Mouse (Mus musculus) left cerebral cortex, postnatal 25 days (tissue): Measurements from ENCODE around the gene Ppp1r14d. TPM values are rescaled to one million over a fixed set of nuclear protein-coding genes. Genes with fewer than 3 reads are reported as not detected.

Experiments used
- DNase-seq, 2 experiments: peaks; one replicate each; pipeline ENCODE4 v3.0.0; 2022; ENCODE audit warnings: low spot score in 2 of 2, mixed read lengths in 1 of 2
- intact Hi-C: fragments of 180-260 bp; cut with DNase I; formaldehyde crosslinking; loops from one replicate; pipeline ENCODE4 v1.15.1; 2025
- total RNA-seq, 2 experiments: library from RNA; stranded (reverse); gene quantifications; 2 replicates each; pipeline ENCODE4 v1.2.3; 2021

The Ppp1r14d gene
- total RNA-seq, 2 experiments from 2014 or later, result not detected

- intact Hi-C loops, result no loop called here
- no peak for DNase-seq
Measured at GRCm38 (mm10) chr2:119238671-119239070, 9.0 kb upstream of the Ppp1r14d start.

DNA sequence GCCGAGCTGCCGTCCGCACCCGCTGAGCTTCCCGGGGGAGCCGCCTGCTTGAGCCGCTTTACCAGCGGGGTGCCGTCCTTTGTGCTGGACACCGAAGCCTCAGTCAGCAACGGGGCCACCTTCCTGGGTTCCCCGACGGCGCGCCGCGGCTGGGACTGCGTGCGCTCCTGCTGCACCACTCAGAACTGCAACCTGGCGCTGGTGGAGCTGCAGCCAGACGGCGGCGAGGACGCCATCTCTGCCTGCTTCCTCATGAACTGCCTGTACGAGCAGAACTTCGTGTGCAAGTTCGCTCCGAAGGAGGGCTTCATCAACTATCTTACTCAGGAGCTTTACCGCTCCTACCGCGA is 8.1 kb upstream of the Ppp1r14d start:
- no peak for DNase-seq

DNA sequence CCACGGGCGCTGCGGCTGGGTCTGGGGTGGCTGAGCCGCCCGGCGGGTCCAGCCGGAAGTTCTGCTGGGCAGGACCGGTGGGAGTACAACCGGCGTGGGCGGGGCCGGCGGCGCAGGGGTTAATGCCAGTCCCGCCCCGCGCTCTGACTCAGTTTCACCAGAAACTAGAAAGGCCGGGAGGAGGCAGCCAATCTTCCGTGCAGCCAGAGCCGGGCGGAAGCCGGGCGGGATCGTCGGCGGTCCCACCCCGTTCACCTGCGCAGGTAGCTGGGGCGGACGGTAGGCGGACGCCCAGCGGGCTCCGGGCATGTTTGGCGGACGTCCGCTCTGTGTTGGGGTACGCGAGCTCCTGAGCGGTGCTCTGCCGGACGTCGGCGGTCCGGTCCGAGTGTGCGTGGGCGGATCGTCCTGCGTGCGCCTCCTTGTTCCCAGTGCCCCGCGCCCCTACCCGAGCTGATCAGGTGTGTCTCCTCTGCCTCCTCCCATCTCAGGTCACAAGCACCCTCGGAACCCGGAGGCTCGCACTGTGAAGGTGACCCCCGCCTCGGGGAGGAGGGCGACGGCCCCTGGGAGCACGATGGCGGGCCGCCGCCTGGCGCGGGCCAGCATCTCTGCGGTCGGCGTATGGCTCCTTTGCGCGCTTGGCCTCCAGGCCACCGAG is 7.6 kb upstream of the Ppp1r14d start, which contains the start of gene Spint1:
Gene Spint1 (plus strand): TSS at position 153 of the 661 bp plus-strand sequence.
- DNase-seq, result no peak
- intact Hi-C loops, result no loop called here

More for the DNA sequence above, 8.1 kb upstream of the Ppp1r14d start:
- intact Hi-C loops, result no loop called here

DNA sequence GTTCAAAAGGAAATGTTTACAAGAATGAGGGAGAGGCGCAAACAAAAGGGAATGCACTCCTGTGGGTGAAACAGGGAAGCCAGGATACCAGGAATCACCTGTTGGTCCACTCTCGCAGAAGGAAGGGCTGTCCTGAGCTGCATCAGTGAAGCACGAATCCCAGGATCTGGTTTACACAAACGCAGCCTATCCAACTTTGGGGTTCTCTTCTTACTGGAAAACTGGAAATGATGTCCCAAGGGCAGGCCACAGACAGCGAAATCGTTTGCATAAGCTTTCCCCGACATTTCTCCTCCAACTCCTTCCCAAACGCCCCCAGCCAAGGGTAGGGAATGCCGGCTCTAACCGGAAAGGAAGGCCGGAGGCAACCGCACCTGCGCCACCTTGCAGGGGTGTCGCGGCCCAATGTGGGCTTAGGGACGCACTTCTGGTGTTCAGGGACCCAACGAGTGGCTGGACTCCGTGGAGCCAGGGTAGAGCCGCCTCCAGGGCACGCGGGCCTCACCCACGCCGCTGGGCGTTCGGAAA is 7.0 kb upstream of the Ppp1r14d start:
- no peak for DNase-seq
- intact Hi-C loops, result no loop called here

- intact Hi-C loops, result loop anchor here (5.0 kb wide), 1 partner anchor 97 kb away; the partner anchor contains the start of gene Rad51
- no peak for DNase-seq
Measured at GRCm38 (mm10) chr2:119209176-119209507, 20.6 kb downstream of the Ppp1r14d start.

- peak; percentile 98 to 99 for DNase-seq
- intact Hi-C loops, result loop anchor here (1.0 to 5.0 kb wide), 2 partner anchors 80 to 96 kb away; partner anchors contain the start of genes Rad51 and Vps18
Measured at GRCm38 (mm10) chr2:119208344-119209175, 21.1 kb downstream of the Ppp1r14d start, which contains the start of the genes Zfyve19 and Dnajc17. Zfyve19 (plus strand) TSS chr2:119208617. Dnajc17 (minus strand) TSS chr2:119208795.

DNA sequence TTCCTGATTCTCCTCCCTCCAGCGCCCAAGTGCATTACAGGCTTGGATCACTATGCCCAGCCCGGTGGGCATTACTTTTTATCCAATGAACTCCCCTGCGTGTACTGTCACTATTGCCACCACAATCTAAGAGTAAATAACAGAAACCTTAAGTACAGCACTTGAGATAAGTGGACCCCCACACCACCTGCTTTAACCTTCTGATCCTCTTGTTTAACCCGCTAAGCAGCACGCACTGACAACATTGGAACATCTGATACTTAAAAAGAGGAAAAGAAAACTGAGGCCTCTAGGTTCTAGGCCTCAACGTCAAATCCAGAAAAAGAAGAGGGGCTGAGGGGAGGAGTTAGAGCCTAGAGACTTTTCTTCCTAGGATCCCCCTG is 21.8 kb downstream of the Ppp1r14d start:
- no peak for DNase-seq
- intact Hi-C loops, result loop anchor here (1.0 to 5.0 kb wide), 2 partner anchors 80 to 96 kb away; partner anchors contain the start of genes Rad51 and Vps18

- no peak for DNase-seq
- intact Hi-C loops, result no loop called here
Measured at GRCm38 (mm10) chr2:119203871-119204460, 25.7 kb downstream of the Ppp1r14d start.

- no peak for DNase-seq
- intact Hi-C loops, result no loop called here
Measured at GRCm38 (mm10) chr2:119202914-119203453, 26.7 kb downstream of the Ppp1r14d start.

GRCm38 (mm10) chr2:119198934-119199333 is 30.8 kb downstream of the Ppp1r14d start:
- intact Hi-C loops, result no loop called here
- DNase-seq, result peak in 1 of 2 experiments; percentile 52

- intact Hi-C loops, result no loop called here
- no peak for DNase-seq
Measured at GRCm38 (mm10) chr2:119198049-119198448, 31.7 kb downstream of the Ppp1r14d start.

- intact Hi-C loops, result no loop called here
Measured at GRCm38 (mm10) chr2:119197493-119197892, 32.2 kb downstream of the Ppp1r14d start.

DNA sequence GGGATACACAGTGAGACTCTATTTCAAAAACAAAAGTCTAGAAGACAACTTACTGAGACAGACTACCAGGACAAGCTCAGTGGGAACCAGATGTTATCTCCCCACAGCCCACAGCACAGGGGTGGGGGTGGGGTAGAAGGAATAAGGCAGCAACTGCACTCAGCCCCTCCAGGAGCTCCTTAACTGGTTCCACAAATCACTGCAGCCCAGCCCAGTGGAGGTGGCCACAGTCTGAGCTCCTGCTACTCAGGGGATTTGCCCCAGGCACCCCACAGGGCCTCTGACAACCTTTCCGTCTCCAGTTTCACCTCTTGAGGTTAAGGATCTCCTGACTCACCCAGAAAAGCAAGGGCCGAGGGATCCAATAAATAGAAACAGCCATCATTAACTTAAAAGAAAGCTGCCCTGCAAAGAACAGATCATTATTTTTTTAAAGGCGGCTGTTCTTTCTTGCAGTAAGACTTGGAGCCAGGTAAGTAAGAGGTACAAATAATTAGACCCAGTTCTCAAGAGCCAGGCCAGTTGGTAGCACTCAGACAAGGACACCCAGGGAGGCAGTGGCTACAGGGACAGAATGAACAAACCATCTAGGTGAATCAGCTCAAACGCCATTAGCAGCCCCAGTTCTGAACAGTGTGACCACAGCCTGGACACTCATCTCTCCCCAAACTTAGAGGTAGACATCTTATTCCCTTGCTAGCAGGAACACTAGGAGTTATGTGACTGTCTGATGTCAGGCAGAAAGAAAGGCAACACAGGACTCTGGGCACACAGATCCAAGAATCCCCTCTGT is 33.2 kb downstream of the Ppp1r14d start:
- intact Hi-C loops, result no loop called here
- no peak for DNase-seq

More at GRCm38 (mm10) chr2:119197493-119197892, 32.2 kb downstream of the Ppp1r14d start:
- no peak for DNase-seq

DNA sequence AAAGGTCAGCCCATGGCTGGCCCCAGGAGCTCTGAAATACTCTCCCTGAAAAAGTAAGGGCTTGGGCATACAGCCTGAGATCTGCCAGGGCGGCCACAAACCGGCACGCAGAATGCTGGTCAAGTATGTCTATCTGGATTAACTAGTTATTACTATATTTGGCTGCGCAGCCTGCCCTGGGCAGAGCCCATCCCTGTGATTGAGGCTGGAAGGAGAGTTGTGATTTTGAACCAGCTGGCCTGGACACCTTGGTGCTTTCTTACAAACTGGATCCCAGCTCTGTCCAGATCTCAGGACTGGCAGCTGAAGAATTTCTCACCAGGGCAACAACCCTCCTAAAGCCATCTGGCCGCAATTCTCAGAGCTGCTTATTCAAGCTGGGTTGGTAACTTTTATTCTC is 35.6 kb downstream of the Ppp1r14d start:
- no peak for DNase-seq
- intact Hi-C loops, result no loop called here

DNA sequence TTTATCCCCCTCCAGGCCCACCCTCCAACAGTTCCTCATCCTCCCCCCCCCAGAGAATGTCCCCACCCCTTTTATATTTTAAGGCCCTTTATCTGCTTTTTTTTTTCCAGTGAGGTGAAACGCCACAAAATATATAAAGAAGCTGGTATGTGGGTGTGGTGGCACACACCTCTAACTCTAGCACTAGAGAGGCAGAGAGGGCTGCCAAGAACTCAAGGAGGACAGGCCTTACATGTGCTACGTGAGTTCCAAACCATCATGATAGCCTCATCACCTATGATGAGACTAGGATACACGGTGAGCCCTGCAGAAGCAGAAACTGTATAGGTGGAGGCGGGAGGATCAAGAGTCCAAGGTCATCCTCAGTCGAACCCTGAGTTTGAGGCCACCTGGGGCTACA is 38.7 kb downstream of the Ppp1r14d start:
- intact Hi-C loops, result no loop called here

DNA sequence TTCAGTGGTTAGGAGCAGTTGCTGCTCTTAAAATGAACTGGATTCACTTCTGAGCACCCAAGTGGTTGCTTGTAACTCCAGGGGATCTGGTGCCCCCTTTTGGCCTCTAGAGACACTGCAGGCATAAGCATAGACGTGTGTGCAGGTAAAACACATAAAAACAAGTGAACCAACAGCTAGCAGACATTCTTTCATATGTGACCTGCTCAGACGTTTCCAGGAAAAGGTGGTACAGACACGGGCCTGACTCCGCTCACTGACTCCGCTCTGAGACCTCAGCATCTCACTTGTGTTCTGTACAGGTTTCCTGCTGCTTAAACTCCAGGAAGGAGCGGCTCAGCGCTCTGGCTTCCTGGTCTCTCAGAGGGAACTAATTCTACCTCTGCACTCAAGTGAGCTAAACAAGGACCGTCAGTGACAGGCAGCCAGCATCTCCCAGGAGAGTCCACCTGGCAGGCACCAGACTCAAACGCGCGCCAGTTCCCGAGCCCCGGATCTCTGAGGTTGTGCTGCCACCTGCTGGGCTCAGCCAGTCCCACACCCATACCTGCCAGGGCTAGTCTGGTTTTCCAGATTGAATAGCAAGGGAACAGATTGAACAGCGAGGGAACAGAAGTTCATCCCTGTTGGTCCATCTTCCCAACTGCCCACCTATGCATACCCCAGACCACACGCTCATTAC is 40.5 kb downstream of the Ppp1r14d start:
- peak; percentile 78 to 88 for DNase-seq
- intact Hi-C loops, result loop anchor here (5.0 kb wide), 1 partner anchor 147 kb away; no protein-coding TSS in a partner anchor

More for the DNA sequence above, 38.7 kb downstream of the Ppp1r14d start:
- DNase-seq, result no peak

DNA sequence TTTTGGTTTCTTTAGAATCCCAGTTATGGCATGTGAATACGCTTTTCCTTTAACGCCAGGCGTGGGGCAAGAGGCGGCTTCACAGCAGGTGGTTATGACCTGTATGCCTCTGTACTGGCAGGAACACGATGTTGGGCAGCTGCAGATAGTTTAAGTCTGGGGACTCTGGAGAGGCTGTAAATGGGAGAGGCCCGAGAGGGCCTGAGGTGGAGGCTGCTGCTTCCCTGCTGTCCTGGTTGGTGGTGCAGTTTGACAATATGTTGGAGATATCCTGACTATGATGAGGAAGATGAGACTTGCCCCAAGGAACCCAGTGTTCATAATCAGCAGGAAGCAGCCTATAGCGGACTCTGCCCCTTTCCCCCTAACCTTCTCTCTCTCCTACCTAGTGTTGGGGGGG is 46.8 kb downstream of the Ppp1r14d start:
- intact Hi-C loops, result no loop called here
- DNase-seq, result no peak

- intact Hi-C loops, result no loop called here
- DNase-seq, result no peak
Measured at GRCm38 (mm10) chr2:119177384-119177939, 52.2 kb downstream of the Ppp1r14d start.
